Mouse (Mus musculus) Muller cell, postnatal 12 days (primary cell): ENCODE data around the gene Asb2.

Experiments
- DNase-seq: peaks from one replicate; pipeline ENCODE4 v3.0.0-alpha.2; 2015; ENCODE audit errors: inconsistent ontology term

Gene Asb2

DNA sequence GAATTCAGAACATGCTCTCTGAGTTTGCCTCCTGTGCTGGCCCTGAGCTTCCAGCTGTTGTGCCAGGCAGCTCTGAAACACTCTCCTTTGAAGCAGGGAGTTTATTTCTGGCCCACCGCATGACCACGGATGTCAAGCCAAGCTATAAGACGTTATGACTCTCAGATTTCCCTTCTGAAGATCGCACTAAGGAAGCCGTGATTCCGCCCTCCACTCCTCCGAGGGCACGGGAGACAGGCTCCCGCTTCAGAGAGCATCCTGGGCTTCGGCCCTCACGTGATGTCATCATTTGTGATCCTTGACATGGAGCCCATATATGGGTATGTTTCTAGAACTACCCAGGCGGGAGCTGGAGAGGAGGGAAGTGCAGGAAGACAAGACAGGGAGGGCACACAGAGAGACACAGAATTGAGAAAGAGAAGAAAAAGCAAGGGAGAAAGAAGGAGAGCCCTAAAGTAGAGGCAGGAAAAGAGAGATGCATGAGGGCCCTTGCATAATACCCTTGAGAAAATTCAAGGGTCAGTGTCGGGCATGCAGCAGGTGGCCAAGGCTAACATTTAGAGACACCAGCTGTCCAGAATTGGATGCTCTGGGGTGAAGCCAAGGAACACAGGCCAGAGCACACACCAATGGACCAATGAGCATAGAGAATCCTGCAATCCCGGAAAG, at the start of gene Asb2:
TSS of gene Asb2 (minus strand) at position 256 of the 669 bp plus-strand sequence.
- DNase-seq = no peak

DNA sequence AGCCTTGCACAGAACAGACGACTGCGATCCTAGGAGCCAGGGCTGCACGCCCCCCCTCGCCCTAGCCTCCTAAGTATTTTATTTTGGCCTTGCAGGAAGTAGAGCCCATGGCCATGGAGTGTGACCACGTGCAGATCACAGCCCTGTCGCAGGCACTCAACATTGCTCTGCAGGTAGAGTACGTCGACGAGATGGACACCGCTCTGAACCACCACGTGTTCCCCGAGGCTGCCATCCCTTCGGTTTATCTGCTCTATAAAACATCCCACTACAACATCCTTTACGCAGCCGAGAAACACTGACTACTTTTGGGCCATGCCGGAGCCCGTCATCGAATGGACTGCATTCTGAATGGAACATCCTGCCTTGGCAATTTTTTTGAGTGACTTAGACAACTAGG, 48.3 kb upstream of the Asb2 start:
- DNase-seq = no peak

DNA sequence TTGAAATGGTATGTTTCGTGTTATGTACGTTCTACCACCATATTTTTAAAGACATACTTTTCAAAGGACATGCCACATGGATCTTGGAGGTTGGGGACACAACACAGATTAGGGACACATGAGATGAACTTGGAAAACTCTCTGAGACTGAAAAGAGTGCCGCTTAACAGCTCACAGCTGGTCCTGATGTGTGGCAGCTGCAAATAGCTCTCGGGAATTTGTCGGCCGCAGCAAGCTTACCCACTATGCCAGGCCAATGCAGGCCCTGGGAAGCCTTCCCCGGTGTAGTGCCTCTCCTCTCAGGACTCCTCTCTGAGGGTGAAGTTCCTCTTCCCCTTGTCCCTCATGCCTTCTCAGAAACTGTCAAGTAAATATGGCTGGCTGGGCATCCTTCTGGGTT, 41.0 kb upstream of the Asb2 start:
- DNase-seq = no peak

DNA sequence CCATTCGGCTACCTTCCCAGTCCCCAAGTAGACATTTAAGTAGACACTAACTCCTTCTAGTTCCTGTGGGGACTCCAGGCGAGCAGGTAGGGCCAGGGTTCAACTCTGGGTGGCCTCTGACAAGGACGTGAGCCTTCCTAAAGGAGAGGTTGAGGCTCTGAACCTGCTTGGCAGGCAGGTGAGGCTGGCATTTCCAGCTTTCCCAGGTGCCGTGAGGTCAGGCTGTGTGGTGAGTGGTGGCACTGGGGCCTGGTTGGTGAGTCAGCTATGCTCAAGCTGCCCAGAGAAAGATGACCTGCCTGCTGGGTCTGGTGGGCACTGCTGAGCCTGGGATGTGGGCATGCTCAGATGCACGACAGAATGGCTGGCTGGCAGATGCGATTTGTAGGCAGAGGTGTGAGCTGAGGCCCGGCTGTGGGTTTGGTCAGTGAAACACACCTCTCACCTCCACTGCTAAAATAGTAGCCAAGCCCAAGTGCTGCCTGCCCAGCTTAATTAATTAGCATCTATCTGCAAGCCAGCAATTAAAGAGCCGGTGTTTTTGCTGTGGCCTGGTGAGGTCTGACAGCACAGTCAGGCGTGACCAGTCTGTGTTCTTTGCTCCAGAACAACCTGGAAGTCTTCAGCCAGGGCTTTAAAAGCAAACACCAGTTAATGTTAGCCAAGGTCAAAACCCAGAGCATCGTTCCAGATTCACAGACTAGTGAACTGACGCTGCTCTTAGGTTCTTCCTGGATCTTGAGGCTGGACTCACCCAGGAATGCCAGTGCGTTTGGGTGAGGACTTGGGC, 39.9 kb upstream of the Asb2 start:
- no peak for DNase-seq

DNA sequence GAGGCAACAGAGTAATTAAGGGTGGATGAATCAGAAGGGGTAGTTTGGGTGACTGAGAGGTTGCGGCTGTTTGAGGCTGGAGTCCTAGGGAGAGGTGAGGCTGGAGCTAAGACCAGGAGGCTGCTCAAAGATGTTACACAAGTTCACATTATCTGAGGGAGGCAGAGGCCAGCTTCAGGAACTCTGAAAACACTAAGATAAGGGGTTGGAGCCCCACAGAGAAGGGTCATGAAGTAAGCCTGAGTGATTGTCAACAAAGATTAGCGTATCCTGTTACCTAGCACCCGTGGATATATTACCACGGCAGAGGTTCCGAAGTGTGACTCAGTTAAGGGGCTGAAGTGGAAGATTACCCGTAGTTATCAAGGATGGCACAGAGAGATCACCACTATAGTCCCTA, 37.7 kb upstream of the Asb2 start:
- no peak for DNase-seq

DNA sequence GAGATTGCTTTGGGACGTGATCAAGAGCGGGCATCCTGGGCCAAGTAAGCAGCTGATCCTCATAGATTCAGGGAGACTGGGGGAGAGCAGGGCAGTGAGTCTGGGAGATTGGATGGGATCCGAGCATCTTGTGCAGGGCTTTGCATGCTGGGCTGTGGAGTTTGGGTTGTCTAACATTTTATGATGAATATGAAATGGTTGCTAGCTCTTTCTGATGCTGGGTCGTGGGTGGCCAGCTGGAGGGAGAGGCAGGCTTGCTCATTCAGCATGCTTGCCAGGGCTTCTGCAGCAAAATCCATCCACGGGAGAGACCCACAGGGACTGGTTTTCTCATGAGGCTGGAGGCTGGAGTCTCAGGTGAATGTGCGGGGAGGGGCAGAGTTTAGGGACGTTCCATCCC, 35.3 kb upstream of the Asb2 start:
- no peak for DNase-seq

DNA sequence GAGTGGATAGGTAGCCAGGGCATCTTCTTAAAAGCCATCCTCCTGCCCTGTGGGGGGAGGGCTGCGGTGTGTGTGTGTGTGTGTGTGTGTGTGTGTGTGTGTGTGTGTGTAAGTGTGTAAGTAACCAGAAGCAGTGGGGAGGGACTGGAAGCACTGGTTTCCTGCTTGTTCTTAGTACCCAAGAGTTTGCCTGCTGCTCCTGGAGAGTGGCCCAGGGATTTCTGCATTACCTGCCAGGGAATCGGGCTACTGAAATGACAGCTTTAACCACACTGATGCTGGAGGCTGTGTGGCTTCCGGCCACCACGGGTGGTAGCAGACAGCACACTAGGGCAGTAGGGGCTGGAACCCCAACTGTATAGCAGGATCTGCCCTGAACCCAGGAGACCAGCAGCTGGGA, 34.2 kb upstream of the Asb2 start:
- no peak for DNase-seq

DNA sequence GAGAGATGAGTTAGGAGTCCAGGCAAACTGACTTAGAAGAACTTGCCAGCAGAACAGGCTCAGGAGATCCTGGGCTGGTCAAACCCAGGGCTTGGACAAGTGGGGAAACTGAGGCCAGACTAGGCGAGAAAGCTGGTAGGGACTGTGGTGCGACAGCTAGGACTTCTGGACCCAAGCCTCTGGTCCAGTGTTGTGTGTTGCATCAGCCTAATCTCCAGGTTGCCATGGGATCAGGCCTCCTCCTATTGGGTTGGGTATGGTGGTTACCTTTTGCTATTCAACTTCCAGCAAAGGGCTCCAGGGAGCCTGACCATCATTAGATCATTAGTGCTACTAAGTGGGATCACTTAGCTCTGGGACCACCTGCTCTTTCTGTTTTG, 33.5 kb upstream of the Asb2 start:
- no peak for DNase-seq

DNA sequence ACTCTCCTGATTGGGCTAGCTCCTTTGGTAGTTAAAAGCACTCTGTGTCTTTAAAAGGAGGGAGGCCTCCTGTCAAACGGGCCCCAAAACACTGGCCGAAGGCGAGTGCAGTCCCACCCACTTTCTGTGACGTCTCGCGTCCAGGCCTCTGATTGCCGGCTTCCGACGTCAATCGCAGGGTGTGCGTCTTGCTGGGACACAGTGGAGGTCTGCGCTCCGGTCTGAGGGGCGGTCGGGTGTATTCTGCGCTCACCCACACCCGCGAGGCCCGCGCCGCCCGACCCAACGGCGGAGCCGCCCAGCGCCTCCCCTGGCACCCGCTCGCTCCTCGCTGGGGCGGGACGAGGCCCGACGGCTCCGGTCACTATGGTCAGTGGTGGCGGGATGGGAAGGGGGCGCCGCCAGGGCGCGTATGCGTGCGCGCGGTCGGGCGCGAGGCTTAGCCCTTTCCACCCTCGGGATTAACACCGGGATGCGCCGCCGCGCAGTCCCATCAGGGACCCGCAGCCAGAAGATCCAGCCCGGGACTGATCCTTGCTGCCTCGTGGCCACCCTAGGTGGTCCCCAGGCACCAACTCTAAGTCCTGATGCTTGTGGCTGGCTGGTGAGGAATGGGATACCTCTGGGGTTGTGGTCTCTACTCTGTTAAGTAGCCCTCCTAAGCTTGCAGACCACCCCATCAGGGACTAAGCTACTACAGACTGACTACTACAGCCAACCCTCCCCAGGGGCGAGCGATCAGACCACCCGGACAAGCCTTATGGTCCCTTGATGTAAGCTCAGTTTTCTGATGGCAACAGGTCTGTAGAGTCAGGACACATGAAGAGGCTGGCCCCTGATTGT, 32.9 kb upstream of the Asb2 start, which contains the start of gene Otub2:
TSS of gene Otub2 (plus strand) at position 178 of the 843 bp plus-strand sequence.
- DNase-seq = peak; percentile 94

DNA sequence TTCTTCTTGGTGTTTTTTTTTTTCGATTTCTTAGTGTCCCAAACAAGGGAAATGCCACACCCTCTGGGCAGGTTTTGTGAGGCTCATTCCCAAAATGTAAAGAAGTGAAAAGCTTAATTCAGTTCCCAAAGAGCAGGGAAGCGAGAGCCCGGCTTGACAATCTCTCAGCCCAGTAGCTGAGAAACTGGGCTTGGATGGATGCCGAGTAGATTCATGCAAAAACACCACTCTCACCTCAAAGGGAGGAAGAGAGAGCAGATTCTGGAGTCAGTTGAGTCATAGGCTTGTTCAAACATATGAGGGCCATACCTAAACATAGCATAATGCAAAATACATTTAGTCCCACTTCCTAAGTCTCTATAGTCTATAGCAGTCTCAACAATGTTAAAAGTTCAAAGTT, 24.4 kb upstream of the Asb2 start:
- no peak for DNase-seq

DNA sequence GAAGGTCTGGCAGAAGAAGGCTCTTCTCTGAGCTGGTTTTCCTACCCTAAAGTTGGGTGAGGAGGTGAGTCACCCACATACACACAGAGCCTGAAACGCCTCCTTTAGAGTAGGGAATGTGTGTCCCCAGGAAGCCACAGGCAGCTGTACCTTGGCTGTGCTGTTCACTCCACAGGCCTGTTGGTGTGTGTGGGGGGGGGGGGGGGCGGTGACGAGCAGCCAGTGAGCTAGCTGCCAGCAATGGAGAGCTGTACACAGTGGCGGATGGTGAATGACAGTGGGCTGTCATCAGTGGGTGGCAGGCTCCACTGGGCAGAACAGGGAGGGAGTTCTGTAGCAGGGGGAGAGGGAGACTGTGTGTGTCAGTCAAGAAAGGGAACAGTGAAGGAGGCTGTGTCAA, 21.0 kb upstream of the Asb2 start:
- peak; percentile 74 for DNase-seq

DNA sequence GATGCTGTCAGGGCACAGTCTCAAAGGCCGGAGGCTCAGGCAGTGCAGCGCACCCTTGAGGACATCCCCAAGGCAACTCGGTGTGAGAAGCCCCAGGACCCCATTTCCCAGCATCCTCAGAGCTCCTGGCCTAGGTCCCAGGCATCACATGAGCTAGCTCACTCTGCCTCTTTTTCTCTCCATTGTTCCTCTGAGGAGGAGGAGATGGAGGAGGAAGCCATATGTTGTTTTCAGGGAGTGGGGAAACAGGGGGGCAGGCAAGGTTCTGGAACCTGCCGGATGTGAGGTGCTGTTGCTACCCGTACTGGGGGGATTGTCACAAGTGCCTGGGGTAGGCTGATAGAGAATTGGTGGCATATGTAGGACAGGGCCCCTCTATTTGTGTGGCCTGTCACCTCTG, 20.3 kb upstream of the Asb2 start:
- no peak for DNase-seq

DNA sequence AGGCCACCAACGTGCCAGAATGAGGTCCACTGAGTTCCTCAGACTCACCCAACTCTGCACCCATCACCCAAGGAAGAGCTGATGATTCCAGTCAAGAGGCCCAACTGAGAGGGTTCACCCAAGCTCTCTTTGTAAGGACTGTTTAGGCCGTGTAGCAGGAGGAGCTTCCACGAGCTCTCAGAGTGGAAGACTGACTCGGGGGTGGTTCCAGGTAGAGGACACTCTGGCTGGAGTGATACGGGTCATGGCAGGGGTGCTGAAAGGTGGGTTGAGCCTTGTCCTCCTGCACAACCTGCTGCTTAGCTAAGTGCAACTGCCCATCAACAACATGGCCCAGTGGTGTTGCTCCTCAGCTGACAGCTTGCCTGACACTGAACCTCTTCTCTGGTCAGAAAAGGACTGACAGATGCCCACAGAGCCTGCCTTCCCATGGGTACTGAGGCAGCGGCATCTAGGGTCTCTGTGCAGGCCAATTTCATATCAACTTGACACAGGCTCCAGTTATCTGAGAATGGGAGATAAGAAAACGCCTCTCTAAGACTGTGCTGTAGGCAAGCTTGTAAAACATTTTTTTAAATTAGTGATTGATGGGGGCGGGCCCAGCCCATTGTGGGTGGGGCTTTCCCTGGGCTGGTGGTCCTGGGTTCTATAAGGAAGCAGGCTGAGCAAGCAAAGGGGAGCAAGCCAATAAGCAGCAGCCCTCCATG, 17.9 kb upstream of the Asb2 start:
- no peak for DNase-seq

DNA sequence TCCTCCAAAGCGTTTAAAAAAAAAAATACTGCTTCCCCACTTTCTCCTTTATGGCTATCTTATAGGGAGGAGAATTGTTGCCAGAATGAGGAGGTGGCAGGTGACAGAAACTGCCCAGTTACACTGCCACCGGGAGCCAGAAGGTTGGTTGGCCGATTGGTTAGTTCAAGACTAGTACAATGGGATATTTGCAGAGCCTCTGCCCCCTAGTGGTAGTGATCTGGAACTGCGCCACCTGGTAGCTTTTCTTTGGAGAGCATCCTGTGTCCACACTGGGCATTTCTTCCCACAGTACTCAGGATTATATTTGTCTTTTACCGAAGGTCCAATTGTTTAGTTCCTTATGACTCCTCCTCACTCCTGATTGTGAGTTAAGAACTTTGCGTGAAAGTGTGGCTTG, 15.9 kb upstream of the Asb2 start:
- no peak for DNase-seq

DNA sequence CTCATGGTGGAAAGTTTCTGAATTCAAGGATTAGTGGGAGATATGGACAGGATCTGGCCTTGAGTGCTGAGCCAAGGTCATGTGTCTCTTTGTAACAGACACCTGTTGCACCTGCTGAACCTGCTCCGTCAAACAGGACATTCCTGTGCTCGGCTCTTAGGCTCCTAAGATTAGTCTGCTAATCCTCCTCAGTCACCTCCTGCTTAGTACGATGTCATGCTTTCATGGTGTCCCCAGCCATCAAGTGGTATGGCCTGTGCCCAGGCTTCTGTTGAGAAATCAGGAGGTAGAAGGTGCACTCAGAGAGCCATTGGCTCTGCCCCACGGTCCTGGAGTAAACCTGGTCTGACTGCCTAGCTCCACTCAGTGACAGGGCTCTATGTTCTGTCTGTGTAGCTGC, 15.1 kb upstream of the Asb2 start:
- no peak for DNase-seq

DNA sequence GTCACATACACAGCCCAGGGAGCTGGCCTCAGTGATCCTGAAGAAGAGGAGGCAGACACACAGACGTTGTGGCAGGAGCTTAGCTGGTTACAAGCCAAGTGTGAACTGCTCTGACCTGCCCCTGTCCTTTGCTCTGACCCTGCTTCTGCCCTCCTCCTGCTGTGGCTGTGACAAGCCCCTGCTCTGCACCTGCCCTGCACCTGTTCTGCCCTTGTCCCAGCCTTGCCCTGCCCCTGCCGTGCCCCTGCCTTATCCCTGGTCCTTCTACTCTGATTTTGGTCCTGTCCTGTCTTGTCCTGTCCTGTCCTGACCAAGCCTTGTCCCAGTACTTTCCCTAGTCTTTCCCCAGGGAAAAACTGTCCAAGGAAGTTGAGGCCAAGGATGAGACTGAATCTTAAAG, 13.0 kb upstream of the Asb2 start:
- no peak for DNase-seq

DNA sequence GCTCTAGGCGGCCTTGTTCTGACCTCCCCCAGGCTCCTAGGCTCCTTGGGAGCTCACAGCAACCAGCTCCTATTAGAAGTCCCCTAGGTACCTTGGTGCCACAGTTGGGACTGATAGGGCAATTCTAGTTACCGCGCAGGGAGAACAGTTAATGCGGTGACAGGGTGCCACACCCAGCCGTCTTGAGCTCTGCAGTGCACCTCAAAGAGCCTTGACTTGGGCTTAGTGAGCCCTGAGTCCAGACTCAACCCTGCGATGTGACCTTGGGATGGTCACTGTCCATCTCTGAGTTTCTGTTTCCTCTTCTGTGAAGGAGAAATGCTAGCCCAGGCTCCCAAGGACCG, 12.5 kb upstream of the Asb2 start:
- no peak for DNase-seq

DNA sequence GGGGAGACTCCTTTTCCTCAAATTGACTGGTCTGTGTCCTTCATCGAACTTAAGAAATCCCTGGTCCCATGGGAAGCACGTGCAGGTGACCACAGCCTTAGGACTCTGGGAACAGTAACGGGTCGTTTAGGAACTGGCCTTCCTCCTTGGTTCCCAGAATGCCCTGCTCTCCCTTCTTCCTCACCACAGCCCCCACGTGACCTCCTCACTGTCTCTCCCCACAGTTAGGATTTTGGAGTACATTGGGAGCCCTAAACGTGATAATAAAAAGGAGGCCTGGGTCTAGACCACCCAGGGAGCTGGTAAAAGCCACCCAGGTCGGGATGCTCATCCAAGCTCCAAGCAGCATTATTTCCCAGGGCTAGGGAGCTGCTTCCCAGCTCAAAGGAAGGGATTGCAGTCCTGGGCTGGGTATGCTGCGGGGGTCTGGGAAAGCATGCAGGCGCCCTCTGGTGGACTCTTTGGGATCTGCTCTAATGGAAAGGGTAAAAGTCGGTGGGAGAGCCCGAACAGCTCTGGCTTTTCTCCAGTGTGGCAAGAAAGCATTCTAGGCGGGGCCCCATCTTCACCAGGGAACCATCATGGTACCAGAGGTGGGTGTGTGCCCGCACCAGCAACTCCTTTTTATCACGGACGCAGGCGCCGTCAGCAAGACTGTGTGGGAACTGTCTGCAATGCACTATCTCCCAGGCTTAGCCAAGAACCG, 12.0 kb upstream of the Asb2 start:
- peak; percentile 46 for DNase-seq

DNA sequence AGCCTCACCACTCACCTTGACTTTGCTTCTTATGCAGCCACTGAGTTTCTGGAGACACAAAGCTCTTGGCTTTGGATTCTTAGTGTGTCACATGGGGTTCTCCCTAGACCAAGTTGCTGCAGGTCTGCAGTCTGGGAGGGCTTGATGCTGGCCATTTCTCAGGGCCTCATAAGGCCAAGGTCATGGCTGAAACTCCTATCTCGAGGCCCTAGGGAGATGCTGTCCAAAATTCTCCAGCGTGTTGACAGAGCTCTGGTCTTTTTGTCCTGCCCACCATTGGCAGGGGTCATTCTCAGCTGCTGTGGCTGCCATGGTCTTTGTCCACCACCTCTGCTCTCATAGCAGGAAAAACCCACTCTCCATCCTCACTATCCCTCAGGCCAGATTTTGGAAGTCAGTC, 11.4 kb upstream of the Asb2 start:
- DNase-seq = no peak

DNA sequence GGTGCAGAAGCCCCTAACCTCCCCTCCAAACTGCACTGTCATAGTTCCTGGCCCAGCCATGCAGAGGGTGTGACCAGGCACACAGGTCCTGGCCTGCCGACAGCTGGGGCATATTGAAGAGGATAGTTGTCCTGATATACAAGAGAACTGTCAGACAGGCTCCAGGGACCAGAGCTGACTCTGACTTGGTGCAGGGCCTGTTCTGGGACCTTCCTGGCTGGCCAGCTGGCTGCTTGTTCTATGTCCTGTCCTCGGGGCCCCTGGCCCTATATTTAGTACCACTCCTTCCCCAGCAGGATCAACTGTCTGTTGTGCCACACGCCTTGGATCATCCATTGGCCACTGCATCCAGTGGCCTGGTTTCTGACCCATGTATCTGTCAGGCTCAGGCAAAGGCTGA, 6.5 kb upstream of the Asb2 start:
- no peak for DNase-seq

DNA sequence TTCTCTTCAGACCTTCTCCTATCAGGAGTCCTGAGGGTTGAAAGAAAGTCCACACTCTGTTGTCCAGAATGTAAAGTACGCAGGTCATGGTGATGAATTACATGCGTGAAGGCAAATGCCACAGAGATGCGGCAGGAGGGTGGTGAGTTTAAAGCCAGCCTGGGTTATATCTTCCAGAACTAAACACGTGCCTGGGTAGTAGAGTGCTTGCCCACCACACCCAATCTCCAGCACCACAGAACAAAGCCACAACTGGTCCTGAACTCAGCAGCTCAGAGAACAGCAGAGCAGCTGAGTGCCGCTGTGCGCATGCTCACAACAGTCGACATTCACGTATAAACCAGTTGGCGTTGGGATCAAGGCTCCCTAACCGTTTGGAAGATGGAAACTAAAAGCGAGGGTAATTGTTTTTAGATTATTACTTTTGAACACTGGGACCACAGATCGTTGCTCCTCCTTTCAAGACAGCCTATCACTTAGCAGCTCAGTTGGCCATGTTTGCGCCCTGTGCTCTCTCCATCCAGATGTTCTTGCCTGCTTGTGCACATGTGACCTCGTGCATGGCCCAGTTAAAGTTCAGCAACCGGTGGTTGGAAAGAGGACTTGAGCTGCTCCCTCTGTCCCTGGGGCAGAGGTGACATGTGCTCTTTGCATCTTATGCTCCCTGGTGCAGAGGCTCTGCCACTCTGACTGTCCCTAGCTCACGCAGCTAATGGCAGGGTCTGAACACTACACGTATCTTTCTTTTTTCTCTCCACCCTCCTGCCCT, 5.9 kb upstream of the Asb2 start:
- DNase-seq = no peak
